Mouse (Mus musculus): Measurements from ENCODE around the gene Rdh5.

Gene Rdh5

GRCm38 (mm10) chr10:128908778-128909448 is 13.8 kb downstream of the Rdh5 start:
- DNase-seq (ENCODE audit: low spot score in 2 of 2): no peak

DNA sequence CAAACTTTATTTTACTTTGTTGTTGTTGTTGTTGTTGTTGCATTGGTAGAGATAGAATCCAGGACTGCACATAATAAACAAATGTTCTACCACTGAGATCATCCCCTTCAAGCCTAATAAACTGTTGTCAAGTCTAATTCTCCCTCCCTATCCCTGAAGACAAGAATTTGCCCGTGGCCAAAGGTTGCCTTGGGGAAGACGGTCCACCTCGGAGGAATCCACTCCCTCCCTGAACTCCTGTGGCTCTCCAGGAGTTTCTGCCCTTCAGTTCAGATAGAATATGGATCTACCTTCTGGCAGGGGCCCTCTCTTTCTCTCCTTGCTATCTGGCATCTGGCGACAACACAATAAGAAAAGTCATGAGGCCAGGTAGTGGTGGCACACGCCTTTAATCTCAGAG is 17.9 kb downstream of the Rdh5 start:
- DNase-seq (ENCODE audit: low spot score in 2 of 2): no peak

DNA sequence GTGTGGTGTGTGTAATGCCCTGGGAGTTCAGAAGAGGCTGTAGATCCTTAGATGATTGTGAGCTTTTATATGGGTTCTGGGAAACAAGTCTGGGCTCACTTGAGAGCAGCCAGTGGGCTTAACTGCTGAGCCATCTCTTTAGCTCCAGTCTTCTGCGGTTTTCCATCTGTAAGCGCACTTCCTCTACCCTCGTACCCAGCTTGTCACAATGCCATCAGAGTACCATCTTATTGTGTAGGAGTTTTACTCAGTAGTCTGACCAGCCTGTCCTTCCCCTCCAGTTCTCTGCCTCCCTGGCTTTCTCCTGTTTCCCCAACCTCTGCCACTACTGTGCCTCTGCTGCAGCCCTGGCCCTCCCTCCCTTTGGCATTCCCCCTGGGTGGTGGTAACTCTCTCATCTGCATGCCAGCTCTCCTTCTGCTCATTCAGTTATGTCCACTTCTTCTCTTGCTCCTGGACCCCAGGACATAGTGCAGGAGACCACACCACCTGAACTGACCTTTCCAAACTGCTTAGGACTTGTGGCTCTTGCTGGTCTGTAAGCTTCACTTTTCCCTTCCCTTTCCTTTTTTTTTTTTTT is 20.2 kb downstream of the Rdh5 start:
- no peak for DNase-seq (ENCODE audit: low spot score in 2 of 2)

- DNase-seq (ENCODE audit: low spot score in 2 of 2): no peak
Measured at GRCm38 (mm10) chr10:128901409-128901808, 21.3 kb downstream of the Rdh5 start.

DNA sequence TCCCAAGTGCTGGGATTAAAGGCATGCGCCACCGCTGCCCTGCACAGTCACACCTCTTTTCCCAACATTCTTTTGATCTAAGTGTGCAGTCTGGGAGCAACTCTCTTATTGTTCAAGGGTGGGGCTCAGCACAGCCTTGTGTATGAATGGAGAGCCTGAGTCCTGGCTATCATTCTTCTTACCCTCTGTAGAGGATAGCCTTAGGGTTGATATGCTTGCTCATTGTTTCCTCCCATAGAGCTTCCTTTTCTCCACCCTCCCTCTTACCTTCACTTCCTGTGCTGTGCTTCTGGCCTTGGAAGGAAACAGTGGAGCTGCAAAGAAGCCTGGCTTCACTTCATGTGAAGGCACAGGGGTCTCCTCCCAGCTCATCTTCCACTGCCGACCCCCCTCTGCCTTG is 22.0 kb downstream of the Rdh5 start, which contains the start of gene Cd63:
Gene Cd63, plus strand, starts transcription at position 292 of the 400 bp plus-strand sequence.
- no peak for DNase-seq (ENCODE audit: low spot score in 2 of 2)

DNA sequence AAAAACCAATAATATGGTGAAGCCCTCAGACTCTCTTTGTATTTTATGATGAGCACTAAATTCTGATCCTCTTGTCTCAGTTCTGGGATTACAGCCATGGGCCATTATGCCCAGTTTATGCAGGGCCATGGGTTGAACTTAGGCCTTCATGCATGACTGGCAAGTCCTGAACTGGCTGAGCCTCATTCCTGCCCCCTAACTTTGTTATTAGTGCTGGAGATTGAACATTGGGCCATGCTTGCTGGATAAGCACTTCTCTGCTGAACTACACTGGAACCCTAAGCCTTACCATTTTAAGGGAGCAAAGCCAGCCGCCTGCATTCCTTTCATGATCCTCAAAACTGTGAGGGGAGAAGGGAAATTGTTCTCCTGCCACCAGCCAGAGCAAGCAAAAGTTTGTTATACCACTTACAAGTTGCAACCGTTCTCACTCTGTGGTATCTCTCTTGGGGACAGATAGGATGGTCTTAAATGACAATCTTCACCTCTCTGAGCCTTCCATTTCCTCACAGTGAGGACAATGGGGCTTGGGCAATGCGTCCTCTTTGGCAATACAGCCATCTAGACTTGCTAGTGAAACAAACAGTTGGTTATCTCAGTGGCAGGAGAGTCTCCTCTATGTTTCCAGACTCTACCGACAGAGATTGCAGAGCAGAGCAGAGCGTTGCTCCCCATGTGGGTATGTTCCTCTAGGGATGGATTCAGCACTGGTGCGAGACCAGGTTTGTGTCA is 22.8 kb downstream of the Rdh5 start:
- no peak for DNase-seq (ENCODE audit: low spot score in 2 of 2)

- no peak for DNase-seq (ENCODE audit: low spot score in 2 of 2)
Measured at GRCm38 (mm10) chr10:128897501-128897900, 25.2 kb downstream of the Rdh5 start.

GRCm38 (mm10) chr10:128896807-128897206 is 25.9 kb downstream of the Rdh5 start:
- DNase-seq (ENCODE audit: low spot score in 2 of 2): no peak

GRCm38 (mm10) chr10:128895952-128896693 is 26.6 kb downstream of the Rdh5 start:
- no peak for DNase-seq (ENCODE audit: low spot score in 2 of 2)

- peak in 1 of 2 experiments; percentile 48 for DNase-seq (ENCODE audit: low spot score in 2 of 2)
Measured at GRCm38 (mm10) chr10:128895437-128895836, 27.3 kb downstream of the Rdh5 start.

- no peak for DNase-seq (ENCODE audit: low spot score in 2 of 2)
Measured at GRCm38 (mm10) chr10:128892246-128892645, 30.4 kb downstream of the Rdh5 start.

GRCm38 (mm10) chr10:128891296-128892094 is 31.2 kb downstream of the Rdh5 start, which contains the start of gene Gdf11:
TSS of gene Gdf11 (minus strand) at chr10:128891718.
- DNase-seq (ENCODE audit: low spot score in 2 of 2): no peak

GRCm38 (mm10) chr10:128890383-128891295 is 32.0 kb downstream of the Rdh5 start:
- no peak for DNase-seq (ENCODE audit: low spot score in 2 of 2)

GRCm38 (mm10) chr10:128889846-128890245 is 32.8 kb downstream of the Rdh5 start:
- DNase-seq (ENCODE audit: low spot score in 2 of 2): no peak

DNA sequence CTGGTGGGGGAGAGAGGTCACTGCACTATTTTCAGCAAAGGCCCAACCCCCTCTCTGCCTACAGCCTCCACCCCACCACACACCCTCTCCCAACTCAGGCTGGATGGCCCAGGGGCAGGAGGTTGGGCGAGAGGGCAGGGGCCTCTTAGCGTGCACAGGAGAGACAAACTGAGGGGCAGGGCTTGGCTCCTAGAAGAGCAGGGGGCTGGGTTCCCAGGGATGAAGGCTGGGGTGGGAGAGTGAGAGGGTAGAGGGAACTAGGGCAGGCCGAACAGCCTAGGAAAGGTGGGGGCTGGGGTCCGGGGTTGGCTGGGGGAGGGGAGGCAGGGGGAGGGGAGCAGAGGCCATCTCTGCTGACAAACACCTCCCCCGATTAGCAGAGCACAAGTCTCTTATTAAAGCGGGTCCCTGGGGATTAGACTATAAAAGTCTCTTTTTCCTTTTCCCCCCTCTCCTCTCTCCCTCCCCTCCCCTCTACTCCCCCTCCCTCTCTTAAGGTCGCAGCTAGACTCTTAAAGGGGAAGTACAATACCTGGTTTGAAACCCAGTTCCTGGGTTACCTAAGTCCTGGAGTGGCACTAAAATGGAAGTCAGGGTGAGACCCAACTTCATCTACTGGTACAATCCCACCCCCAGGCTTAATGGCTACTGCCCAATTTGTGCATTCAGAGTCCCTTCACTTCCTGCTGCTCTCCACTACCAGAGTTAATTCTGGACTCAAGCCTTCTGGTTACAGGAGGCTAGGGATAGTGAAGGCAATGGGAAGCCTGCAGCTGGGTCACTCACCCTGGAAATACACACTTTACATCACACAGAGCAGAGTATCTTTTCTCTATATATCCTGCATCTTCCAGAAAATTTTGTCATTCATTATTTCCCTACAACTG is 33.5 kb downstream of the Rdh5 start:
- DNase-seq (ENCODE audit: low spot score in 2 of 2): no peak

GRCm38 (mm10) chr10:128882067-128882466 is 40.6 kb downstream of the Rdh5 start:
- no peak for DNase-seq (ENCODE audit: low spot score in 2 of 2)

- DNase-seq (ENCODE audit: low spot score in 2 of 2): no peak
Measured at GRCm38 (mm10) chr10:128878811-128879210, 43.9 kb downstream of the Rdh5 start.

GRCm38 (mm10) chr10:128878291-128878690 is 44.4 kb downstream of the Rdh5 start:
- no peak for DNase-seq (ENCODE audit: low spot score in 2 of 2)

DNA sequence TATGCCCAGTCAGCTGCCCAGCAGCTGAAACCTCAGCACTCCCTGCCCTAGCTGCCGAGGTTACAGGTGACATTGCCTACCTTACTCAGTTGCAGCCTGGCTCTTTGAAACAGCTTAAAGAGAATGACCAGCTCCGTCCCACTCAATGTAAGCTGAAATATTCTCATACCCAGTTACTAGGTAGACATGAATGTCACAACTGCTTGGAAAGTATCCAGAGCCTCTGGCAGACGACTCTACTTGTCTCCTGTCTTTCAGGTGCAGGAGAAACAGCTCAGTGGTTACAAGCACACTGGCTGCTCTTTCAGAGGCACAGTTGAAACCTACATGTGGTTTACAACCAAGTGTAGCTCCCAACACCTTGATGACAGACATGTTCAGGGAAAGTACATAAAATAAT is 52.3 kb downstream of the Rdh5 start:
- DNase-seq (ENCODE audit: low spot score in 2 of 2): no peak
